Mouse (Mus musculus) cerebellum, adult 11-12 months (tissue): ENCODE measurements around the gene Ticam1.

Experiments used
- DNase-seq: peaks from one replicate; pipeline ENCODE4 v3.0.0; 2022

Ticam1 gene

DNA sequence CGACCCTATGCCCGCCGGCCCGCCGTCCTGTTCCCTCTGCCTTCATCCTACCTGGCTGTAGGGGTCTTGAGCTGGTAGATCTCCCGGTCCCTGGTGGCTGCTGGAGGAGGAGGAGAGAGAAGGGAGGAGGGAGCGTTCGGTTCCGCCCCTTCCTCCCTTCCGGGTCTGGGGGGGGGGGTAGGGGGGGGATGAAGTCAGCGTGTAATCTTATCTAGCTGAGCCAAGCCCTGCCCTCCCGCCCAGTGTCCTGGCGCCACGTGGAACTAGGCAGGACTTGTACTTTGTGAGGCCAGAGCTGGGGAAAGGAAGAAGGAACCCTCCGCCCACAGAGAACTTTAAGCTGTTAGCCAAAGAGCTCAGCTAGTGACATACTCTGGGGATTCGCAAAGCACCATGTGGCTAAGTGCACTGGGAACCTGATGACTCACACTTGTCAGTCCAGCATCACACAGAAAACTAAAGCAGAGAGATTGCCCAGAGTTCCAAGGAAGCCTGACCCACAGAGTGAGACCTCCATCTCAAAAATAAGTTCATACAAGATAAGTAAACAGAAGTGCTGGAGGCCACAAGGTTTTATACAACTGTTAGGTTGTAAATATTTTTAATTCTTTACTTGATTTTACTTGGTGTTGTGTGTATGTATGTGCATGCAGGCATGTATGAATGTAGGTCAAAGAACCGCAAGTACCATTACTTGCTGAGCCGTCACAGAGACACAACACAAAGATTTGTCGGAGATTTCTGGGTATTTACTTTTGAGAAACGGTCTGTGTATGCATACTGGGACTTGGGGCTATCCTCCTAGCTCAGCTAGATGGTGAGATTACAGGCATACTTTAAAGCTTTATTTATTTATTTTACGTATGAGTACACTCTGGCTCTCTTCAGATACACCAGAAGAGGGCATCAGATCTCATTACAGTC is at the start of gene Ticam1:
TSS of gene Ticam1 (minus strand) at position 144 of the 924 bp plus-strand sequence.
- peak; percentile 78 for DNase-seq

DNA sequence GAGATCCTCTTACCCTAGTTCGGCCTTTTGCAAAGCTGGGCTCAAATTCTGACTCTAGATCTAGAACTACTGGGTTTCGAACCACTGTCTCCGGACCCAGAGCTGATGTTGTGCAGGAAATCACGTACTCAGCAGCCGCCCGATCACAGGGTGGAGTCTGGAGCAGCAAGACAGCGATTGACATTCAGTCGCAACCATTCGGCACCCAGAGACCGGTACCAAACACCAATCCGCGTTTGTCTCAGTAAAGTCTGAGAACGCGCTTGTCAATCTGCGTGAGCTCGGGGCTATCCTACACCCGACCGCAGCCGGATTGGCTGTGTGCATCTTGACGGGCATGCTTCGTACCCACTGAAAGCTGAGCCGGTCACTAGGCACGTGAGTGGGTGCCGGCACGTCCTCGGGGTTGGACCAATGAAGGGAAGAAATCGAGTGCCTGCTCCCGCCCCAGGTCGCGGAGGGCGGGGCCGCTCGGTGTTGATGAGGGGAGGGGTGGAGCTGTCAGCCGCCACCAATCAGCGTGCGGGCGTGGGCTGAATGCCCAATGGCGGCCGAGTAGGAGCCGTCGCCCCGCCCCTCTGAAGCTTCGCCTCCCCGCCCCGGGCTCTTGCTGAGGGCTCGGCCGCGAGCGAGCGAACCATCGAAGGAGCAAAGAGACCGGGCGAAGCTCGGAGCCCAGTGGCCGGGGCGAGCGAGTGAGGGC is 49.0 kb upstream of the Ticam1 start, which contains the start of gene Kdm4b:
TSS of gene Kdm4b (plus strand) at position 613 of the 703 bp plus-strand sequence.
- peak; percentile 100 for DNase-seq

DNA sequence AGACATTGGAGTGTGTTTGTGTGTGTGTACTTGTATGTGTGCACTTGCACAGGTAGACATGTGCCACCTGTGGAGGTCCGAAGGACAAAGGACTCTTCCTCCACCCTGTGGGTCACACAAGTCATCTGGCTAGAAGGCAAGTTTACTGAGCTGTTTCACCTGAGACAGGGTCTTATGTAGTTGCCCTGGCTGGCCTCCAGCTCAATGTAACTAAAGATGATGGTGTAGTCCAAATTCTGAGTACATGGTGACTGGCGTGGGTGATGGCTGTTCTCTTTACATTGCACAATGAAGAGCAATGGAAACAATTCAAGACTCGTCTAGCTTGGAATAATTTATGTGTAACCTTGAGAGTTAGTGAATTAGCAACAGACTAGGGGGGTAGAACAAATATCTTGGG is 47.8 kb upstream of the Ticam1 start:
- DNase-seq: peak; percentile 58

DNA sequence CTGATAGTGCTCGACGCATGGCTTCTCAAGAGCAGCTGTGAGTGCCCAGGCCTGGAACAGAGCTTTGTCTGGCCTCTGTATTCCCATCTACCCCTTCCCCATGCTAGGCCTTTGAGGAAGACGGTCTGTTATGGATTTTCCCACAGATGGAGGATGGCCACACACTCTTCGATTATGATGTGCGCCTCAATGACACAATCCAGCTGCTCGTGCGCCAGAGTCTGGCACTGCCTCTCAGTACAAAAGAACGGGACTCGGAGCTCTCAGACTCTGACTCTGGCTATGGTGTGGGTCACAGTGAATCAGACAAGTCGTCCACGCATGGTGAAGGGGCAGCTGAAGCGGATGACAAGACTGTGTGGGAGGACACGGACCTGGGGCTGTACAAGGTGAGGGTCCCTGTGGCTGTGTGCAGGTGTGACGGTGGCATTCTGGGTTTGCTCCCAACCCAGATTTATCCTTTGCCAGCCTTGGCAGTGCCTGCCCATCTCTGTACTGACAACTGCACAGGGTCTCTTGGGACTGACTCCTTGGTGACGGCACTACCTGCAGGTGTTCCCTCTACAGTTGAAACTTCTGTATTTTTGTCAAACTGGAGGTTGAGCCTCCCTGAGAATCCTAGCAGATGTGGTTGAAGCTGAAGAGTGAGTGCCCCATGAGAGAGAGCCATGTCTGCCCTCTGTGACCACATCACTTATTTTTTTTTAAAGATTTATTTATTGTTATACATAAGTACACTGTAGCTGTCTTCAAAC is 32.8 kb upstream of the Ticam1 start:
- DNase-seq: no peak

DNA sequence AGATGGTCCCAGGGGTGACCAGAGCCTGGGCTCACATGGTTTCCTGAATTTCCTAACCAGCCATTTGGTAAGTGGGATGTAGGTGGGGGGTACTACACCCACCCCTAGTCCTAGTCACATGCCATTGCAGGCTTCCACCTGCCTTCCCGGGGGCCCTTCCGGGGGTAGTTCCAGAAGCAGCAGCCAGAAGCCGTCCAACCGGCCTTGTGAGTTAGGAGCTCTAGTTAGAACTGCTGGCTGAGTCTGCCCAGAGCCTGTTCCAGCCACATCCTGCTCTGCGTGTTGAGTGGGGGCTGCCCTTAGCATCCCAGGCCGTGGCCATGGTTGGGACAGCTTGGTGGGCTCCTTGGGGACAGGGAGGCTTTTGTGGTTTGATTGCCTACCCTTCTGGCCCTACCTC is 31.5 kb upstream of the Ticam1 start:
- no peak for DNase-seq

DNA sequence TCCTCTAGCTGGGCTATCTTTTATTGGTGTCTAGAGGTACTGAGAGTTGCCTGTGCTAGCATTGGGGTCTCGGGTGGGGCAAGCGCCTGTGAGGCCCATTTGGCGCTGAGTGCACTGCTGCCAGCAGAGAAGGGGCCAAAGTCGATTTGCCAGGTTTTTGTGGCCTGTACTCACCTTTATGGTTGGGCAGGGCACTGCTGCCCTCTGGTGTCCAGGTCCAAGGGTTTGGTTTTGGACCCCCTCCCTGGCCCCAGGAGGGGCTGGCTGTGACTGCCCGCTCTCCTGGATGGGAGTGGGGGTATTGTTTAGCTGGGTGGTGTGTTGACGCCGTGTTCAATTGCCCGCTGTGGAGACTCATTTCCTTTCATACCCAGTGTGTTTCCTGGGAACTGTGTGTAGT is 29.2 kb upstream of the Ticam1 start:
- DNase-seq: no peak

DNA sequence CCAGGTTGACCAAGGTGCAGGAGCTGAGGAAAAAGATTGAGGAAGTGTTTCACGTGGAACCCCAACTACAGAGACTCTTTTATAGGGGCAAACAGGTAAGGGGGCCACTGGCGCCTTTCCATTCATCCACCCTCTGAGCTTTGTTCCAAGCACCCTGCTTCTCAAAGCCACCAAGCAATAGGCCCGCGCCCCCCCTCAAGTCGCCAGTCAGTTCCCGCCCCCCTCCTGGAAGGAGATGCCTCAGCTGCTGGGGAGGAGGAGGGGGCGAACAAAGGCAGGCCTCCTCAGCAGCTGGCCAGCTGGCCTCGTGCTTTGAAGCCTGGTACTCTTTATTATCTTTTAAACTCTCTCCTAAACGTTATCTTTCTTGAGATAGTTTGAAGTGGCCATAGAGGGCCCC is 28.6 kb upstream of the Ticam1 start:
- no peak for DNase-seq

DNA sequence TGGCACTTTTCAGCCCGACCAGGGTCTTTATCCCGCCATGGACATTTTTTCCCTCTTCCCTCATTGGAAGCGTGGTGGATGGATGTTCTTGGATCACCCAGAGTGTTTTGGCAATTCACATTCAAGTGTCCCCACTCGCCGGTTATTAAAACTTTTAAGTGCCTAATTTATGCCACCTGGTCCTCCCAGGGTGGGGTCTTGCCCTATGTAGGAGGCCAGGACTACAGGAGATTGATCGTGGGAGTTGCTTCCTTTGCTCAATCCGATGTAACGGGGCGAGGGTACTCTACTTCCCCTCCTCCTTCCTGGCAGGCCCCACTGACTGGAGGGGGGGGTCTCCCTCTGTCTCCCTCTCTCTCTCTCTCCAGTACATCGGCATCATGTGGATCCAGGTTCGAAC is 28.1 kb upstream of the Ticam1 start:
- DNase-seq: peak; percentile 33

DNA sequence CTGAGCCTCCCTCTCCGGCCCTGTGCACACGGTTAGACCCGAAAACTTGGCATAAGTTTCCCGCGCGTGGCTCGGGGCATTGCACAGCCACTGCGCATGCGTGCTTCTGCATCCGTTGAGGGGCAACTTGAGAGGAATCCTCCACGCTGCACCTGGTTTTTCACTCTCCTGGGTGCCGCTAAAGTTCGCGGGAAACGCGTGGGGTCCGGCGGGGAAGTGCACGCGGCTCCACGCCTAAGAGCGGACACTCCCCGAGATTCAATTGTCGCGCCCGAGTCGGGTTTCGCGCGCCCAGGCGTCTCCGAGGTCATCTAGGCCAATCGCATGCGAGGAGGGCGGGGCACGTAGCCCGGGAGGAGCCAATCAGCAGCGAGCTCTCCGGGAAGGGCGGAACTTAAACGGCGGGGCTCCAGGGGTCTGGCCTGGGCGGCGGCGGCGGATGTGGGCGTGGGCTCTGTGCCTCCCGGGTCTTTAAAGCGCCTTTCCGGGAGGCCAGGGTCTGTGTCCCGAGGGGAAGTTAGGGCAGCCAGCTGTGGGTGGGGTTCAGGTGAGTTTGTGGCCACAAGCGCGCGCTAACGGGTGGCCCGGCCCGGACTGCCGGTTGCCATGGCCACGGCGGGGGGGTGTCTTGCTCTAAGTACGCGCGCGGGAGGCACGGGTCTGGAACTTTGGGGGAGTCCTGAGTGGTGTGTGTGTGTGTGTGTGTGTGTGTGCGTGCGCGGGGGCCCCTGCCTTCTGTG is 27.4 kb upstream of the Ticam1 start:
- peak; percentile 87 for DNase-seq

DNA sequence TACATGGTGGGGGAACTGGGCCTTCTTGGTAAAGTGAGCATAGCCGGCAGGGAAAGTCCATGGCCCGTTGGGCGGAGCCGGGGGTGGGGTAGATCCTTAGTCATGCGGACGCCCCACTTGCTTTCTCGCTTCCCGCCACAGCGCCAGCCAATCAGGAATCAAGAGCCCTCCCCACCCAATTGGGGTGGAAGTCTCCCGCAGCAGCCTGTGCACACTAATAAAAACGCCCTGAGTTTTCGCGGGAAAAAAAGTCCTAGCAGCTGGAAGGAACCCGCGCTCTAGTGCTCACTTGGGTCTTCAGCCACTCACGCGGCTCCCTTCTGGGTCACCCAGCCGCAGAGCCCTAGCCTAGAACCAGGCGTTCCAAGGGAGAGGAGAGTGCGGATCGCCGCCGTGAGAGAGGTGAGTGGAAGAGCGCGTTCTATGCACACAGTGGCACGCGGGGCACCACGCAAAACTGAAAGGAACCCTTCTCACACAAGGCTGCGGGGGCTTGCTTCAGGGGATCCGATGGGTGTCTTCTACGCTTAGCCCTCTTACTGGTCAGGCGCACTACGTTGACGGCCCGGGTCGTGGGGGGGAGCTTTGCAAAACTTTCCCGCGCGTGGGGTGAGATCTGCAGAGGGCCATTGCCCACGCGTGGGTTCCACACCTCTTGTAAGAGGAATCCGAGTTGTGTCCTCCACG is 26.7 kb upstream of the Ticam1 start, which contains the start of gene Uhrf1:
TSS of gene Uhrf1 (plus strand) at position 162 of the 687 bp plus-strand sequence.
- DNase-seq: no peak

DNA sequence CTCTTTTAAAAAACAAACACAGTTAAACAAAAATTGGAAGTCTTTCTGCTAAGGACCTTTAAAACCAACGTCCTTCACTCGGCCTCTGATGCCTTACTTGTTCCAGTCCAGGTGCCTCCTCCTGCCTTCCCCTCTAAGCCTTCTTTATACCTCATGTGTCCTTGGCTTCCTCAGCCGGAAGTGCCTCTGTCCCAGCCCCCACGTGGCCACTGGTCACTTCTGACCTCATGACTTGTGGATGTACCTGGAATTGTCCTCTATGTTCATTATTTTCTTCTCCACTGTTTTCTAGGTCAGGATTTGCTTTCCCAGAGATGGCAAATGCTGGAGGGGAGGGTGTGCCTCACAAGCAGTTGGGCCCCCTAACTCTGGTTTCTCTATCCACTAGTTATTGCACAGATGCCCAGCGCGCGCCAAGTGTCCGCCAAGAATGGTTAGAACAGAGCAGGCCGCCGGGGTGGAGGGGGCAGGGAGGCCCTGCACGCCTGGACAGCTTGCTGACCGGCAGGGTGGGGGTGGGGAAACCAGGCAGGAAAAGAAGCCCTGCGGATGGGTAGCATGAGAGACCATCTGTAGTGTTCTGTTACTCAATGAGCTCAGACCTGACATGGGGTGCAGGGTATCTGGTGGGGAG is 25.9 kb upstream of the Ticam1 start:
- DNase-seq: no peak

DNA sequence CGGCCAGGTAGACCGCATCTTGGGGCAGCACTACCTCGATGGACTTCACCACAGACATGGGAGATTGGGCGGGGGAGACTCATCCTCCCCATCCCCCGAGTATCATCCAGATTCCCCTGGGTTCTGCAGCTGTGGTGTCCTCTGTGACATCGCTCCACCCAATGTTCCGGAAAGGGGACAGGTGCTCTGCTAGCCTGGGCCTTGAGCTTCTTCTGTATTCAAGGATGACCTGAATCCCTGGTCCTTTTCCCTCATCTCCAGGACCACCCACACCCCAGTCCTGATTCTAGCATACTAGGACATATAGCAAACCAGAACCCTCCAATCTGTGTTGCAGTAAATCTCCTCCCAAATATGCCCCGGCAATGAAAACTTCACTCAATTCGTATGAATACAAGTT is 23.6 kb upstream of the Ticam1 start, which contains the start of gene Arrdc5:
TSS of gene Arrdc5 (minus strand) at position 101 of the 400 bp plus-strand sequence.
- no peak for DNase-seq

DNA sequence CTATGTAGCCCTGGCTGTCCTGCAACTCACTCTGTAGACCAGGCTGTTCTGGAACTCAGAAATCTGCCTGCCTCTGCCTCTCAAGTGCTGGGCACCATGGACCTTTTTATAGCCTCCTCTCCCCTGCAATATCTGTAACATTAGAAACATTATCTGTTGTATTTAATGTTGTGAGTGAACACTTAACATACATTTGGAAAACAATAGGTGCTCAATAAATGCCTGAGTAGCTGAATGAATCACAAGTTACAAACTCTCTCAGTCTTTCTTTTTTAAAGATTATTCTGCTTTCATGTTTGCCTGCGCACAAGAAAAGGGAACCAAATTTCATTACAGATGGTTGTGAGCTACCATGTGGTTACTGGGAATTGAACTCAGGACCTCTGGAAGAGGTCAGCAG is 21.7 kb upstream of the Ticam1 start:
- DNase-seq: no peak

DNA sequence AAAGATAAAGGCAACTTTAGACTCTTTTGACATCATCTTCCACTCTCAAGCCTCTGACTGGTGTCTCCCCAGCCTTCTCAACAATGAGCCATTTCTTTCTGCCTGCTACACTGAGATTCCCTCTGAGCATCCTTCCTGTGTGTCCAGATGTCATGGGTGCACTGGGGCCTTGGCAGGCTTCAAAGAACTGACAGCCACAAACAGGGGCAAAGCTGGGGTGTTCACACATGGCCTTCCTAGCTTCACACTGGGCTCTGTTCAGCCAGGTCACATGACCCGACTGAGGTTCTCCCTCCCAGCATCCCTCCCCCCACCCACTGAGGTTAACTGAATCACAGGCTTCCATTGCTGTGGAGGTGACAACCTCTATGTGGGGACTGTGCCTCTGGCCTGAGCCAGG is 19.6 kb upstream of the Ticam1 start:
- no peak for DNase-seq

DNA sequence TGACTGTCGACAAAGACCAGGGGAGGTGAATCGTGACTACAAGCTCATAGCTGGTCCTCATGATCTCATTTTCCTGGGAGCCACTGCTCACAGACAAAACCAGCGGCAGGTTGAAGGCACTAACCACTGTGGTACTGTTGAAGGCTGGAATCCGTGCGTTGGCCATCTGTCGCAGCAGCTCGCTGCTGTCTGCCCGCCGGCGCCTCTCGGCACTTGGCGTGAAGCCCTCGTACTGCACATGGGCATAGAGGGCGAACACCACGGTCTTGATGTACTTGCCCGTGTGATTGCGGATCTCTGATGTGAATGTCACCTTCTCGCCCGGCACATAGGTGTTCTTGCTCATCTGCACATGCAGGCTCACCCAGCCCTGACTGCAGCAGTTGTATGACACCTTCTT is 17.7 kb upstream of the Ticam1 start:
- DNase-seq: peak; percentile 78

DNA sequence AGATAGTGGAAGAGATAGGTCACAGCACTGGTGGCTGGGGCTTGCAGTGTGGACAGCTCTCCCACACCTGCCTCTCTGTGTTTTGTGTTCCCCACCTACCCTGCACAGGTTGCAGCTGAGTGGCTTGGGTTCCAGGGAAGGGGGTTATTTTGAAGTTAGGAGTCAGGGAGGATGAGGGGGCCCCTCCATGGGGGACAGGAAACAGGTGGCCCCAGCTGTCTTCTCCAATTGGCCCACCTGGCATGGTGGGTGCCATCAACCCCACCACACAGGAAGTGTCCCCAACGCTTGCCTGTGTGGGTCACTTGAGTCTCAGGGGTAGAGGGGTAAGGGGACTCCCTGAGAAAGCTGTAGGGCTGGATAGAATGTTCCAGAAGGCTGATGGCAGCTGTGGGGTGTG is 16.7 kb upstream of the Ticam1 start:
- DNase-seq: no peak

DNA sequence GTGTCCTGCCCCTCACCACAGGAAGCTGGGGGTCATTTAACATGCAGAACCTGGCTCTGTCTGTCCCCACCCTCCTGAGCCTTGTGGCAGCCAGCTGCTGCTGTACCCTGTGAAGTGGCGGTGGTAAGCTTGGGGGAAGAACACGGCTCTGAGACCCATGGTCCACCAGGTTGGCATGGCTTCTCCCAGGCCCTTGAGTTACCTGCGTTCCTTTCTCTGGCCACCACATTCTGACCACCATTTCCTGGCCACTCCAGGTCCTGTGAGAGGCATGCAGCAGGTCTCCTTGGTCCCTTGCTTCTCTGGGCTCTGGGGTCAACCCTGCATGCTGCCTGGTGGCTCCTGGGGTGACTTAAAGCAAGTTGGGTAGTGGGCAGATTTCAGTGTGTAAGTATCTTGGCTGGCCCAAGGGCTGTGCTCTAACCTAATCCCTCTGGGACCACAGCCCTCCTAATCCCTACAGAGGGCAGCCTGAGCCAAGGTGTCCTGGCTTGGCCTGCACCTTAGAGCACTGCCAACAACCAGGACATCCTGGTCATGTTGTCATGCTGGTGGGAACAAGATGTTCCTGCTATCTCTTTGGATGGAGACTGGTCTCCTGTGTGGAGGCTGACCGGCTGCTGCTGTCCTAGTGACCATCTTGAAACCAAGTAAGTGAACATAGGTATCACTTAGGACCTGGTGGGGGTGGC is 16.1 kb upstream of the Ticam1 start, which contains the start of gene Plin3:
TSS of gene Plin3 (minus strand) at position 343 of the 692 bp plus-strand sequence.
- DNase-seq: peak; percentile 54

DNA sequence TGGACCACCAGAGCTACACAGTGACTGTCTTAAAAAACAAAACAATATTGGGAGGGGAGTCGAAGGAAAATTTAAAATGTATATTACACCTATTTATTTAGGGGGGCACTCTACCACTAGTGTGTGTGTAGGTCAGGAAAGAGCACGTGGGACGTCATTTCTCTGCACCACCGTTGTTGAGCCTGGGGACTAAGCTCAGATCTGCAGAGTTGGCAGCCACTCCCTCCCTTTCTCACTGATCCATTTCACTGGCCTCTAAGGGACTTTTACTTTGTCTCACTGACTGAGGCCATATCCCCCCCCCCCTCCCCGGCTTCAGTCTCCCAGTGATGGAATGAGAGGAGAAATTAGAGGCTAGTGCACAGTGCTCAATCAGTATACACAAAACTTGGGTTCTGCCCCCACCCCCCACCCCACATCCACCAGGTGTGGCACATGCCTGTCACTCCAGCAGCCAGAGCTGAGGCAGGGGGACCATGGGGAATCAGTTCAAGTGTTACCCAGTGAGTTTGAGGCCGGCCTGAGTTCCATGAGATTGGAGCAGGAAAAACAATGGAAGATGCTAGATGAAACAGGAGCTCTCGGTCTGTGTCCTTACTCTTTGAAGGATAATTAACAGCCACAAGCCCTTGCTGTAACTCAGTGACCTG is 15.4 kb upstream of the Ticam1 start:
- no peak for DNase-seq

DNA sequence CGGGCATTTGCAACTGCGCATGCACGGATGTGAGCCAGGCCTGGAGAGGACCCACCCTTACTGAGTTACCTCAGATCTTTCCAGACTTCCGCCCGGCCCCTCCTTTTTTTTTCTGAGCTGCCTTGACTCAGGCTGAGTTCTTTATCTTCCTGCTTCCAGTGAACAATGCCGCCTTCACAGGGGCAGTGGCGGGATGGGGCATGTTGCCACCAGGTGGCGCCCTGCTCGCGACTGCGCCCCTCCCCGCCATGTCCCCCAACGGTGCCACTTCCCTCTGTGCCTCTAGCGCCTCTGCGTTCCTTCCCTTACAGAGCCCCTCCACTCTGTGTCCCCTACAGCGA is 14.6 kb upstream of the Ticam1 start:
- DNase-seq: peak; percentile 70
